Mouse (Mus musculus): ENCODE results near the gene Maoa. TPM values are rescaled to one million over a fixed set of nuclear protein-coding genes. Genes with fewer than 3 reads are reported as not detected.

The Maoa gene
- polyA plus RNA-seq (2012; ENCODE audit: low replicate concordance) = 0.04 TPM in 2 replicates

GRCm38 (mm10) chrX:16619034-16619929 is at the start of gene Maoa:
Gene Maoa (plus strand): TSS chrX:16619698.

Other genes with a start within 250 kb of the Maoa start
- gene Cypt1, start 96.8 kb upstream of the Maoa start, polyA plus RNA-seq (2012; ENCODE audit: low replicate concordance) = not detected in 2 replicates
- gene Maob, start 197.7 kb downstream of the Maoa start, polyA plus RNA-seq (2012; ENCODE audit: low replicate concordance) = 0.18 and 0.24 TPM in 2 replicates